Mouse (Mus musculus): ENCODE results near the gene Mctp2.

Mctp2 gene

DNA sequence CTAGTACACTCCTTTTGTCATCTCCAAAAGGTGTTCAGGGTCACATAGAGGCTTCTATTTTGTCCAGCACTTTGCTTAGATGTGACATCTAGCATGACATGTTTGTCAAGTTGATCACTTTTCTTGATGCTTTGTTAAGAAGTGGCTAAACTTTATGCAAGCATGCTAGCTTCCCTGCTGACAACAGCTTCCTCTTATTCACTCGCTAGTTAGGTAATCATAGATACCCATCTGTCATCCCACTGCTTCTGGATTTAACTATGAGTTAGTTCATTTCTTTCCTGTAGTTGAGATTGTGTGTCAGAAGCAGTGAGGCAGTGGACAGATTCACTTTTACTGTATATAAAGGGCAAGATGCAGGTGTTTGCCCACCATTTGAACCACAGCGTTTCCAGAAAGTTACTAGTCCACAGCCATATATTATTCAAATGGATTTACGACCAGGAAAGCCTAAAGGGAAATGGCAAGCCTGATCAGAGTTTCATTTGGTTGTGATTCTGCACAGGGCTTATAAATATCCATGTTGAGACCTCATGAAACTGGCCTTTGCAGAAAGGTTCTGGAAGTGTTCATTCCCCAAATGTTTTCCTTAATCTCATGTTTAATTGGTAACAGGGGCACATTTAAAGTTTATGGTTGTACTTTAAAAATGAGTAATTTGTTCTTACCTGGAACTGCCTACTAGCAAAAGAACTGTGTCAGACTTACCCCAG, 216.8 kb downstream of the Mctp2 start:
- no peak for DNase-seq (ENCODE audit: low spot score)

DNA sequence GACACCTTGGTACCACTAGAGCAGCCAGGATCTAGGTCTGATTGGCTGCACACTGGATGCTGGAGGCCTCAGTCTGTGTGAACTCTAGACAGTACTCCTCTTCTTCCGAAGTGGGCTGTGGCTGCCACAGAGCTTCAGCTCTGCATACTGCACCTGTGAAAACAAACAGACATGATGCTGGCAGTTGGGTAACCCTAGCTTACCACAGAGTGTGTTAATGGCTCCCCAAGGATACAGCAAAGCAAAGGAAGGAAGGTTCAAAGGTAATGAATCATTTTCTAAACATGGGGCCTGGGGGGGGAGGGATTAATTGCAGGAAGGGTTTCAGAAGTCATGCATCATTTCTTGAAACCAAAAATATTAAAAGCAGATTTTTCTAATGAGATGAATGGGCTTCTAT, 225.7 kb downstream of the Mctp2 start:
- no peak for DNase-seq (ENCODE audit: low spot score)

- DNase-seq (ENCODE audit: low spot score): no peak
Observed at GRCm38 (mm10) chr7:72078896-72079295, 227.5 kb downstream of the Mctp2 start.

DNA sequence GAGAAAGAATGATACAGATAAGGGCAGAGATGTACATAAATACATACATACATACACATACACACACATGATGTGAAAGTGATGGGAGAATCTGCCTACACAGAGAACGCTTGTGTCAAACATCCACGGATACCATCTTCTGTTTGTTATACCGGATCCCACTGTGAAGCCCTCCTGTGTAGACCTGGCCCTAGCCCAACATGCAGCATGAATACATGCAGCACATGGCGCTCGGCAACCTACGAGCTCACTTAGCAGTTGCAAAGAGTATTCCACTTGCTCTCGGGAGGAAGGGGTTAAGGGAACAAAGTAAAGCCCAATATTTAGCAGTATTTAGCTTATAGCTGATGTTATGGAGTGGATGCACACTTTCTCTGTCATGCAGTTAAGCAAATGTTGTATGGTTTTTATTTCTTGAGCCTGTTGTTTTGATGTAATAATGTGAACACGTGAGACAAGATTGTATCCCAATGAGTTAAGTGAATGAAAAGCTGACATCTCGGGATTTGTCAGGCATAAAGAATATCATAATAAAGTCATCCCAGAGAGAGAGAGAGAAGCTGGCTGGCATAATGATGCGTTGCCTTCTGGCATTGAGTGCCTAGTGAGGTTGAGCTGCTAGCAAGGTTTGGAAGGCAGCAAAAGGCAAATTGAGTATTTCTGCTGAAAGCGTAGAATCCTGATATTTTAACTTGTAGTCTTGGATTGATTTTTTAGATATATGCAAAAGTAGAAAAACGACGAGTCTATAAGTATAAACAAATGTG, 234.8 kb downstream of the Mctp2 start:
- no peak for DNase-seq (ENCODE audit: low spot score)

DNA sequence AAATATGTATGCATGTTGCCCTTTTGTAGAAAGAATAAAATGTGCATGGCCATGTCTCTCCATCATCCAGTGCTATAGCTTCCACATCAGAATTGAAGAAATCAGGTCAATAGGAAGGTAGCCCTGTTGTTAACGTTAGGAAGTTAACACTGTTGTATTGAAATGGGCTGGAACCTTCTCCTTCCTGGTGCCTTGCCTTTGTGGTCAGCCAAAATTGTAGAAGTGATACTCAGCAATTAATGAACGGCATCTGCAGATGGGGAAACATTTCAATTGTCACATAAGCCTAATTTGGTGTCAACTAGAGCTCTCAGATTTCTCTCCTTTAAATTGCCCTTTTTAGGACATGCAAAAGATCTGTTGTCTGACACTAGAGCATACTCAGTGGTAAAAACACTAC, 238.0 kb downstream of the Mctp2 start:
- no peak for DNase-seq (ENCODE audit: low spot score)

GRCm38 (mm10) chr7:72066352-72066751, 240.1 kb downstream of the Mctp2 start:
- no peak for DNase-seq (ENCODE audit: low spot score)

- DNase-seq (ENCODE audit: low spot score): no peak
Observed at GRCm38 (mm10) chr7:72051759-72052158, 254.6 kb downstream of the Mctp2 start.

- peak; percentile 3 for DNase-seq (ENCODE audit: low spot score)
Observed at GRCm38 (mm10) chr7:72047588-72048585, 258.5 kb downstream of the Mctp2 start.

Data from ovary, postnatal 36 days (tissue).